Comparison of ENCODE assay signal across 8 mouse cellular contexts in genomic region chr4:143211584-143212340, GRCm38 (mm10). TPM values are rescaled to one million over a fixed set of nuclear protein-coding genes. Genes with fewer than 3 reads are reported as not detected.
DNase-seq lines count a peak whose midpoint lies in the region; ATAC-seq and TF ChIP-seq lines count a peak whose summit lies in the region.

No protein-coding gene starts in this region.

- DNase-seq in adrenal gland, postnatal 10 days = peak; percentile 32
- peak; percentile 45 for DNase-seq in embryonic facial prominence, embryonic 11.5 days (ENCODE audit: low spot score)
- peak; percentile 9 for DNase-seq in kidney, postnatal 0 days (ENCODE audit: low spot score)
- no peak for DNase-seq in liver, embryonic 14.5 days (ENCODE audit: low read depth in 3 of 3, low spot score in 3 of 3)
- no peak for DNase-seq in yolk sac, embryonic 10.5 days (ENCODE audit: low spot score)

- peak overlapping the region; percentile 95 for H3K9ac ChIP-seq in embryonic facial prominence, embryonic 11.5 days (replicated peaks; ENCODE audit: low read length)
- peak overlapping the region; percentile 95 for H3K9ac ChIP-seq in heart, embryonic 13.5 days
- H3K9ac ChIP-seq in kidney, postnatal 0 days (ENCODE audit: low read depth, low read length) = peak overlapping the region; percentile 77
- H3K9ac ChIP-seq in liver, embryonic 14.5 days (replicated peaks) = peak overlapping the region; percentile 62
- peak overlapping the region; percentile 95 for H3K9ac ChIP-seq in neural tube, embryonic 12.5 days

- peak overlapping the region; percentile 72 for H3K27ac ChIP-seq in embryonic facial prominence, embryonic 11.5 days (replicated peaks; ENCODE audit: low read depth, low read length)
- H3K27ac ChIP-seq in heart, embryonic 13.5 days (replicated peaks) = peak overlapping the region; percentile 63
- H3K27ac ChIP-seq in kidney, postnatal 0 days = peak overlapping the region; percentile 73
- H3K27ac ChIP-seq in liver, embryonic 14.5 days = no peak overlapping the region
- peak overlapping the region; percentile 90 for H3K27ac ChIP-seq in neural tube, embryonic 12.5 days

- H3K4me1 ChIP-seq in E14TG2a.4 (replicated peaks; ENCODE audit: low read depth, low read length) = peaks cover 15% of the 10 kb centered on the region
- no peaks in the 10 kb centered on the region for H3K4me1 ChIP-seq in embryonic facial prominence, embryonic 11.5 days (ENCODE audit: control insufficient read depth, insufficient read depth, low read length)
- peaks cover 12% of the 10 kb centered on the region for H3K4me1 ChIP-seq in heart, embryonic 13.5 days
- 0 out of 2 replicates have a peak, but pooled peaks cover 9% of the 10 kb centered on the region for H3K4me1 ChIP-seq in kidney, postnatal 0 days (replicated peaks; ENCODE audit: insufficient read depth, low read length)
- H3K4me1 ChIP-seq in liver, embryonic 14.5 days (replicated peaks; ENCODE audit: control insufficient read depth in 2 of 2, insufficient read depth in 2 of 2, low read length in 1 of 2) = peaks cover 4 to 11% of the 10 kb centered on the region in 2 experiments; a peak in 3 of 4 replicates
- peaks cover 21% of the 10 kb centered on the region for H3K4me1 ChIP-seq in neural tube, embryonic 12.5 days

- TF ChIP-seq CTCF in E14TG2a.4 (conservative IDR thresholded peaks at IDR 0.05; ENCODE audit: low read length) = no peak
- no peak for TF ChIP-seq CTCF in kidney, postnatal 0 days (IDR thresholded peaks at IDR 0.05; ENCODE audit: low read depth)
- TF ChIP-seq CTCF in liver, embryonic 14.5 days (IDR thresholded peaks at IDR 0.05; ENCODE audit: low read depth) = no peak

- H3K4me3 ChIP-seq in E14TG2a.4 (replicated peaks; ENCODE audit: low read length) = peak overlapping the region; percentile 85
- H3K4me3 ChIP-seq in embryonic facial prominence, embryonic 11.5 days (ENCODE audit: low read depth, low read length) = peak overlapping the region; percentile 83
- peak overlapping the region; percentile 88 for H3K4me3 ChIP-seq in heart, embryonic 13.5 days
- peak overlapping the region; percentile 78 for H3K4me3 ChIP-seq in kidney, postnatal 0 days (replicated peaks; ENCODE audit: low read depth, low read length)
- peak overlapping the region; percentile 62 to 95 for H3K4me3 ChIP-seq in liver, embryonic 14.5 days (ENCODE audit: insufficient read depth in 1 of 2, low read depth in 2 of 2, low read length in 2 of 2)
- peak overlapping the region; percentile 81 for H3K4me3 ChIP-seq in neural tube, embryonic 12.5 days

- WGBS in embryonic facial prominence, embryonic 11.5 days = 9% methylated on average over 43 of the region's 43 CpGs
- WGBS in heart, embryonic 13.5 days = 9% methylated on average over 43 of the region's 43 CpGs
- 5% methylated on average over 43 of the region's 43 CpGs for WGBS in kidney, postnatal 0 days
- WGBS in liver, embryonic 14.5 days (ENCODE audit: insufficient replicate concordance) = 3% methylated on average over 42 of the region's 43 CpGs
- WGBS in neural tube, embryonic 12.5 days = 8% methylated on average over 43 of the region's 43 CpGs

- peaks cover 21% of the 10 kb centered on the region for H3K27me3 ChIP-seq in E14TG2a.4 (ENCODE audit: insufficient read depth, low read length)
- H3K27me3 ChIP-seq in embryonic facial prominence, embryonic 11.5 days (ENCODE audit: control insufficient read depth, insufficient read depth, low read length) = no peaks in the 10 kb centered on the region
- no peaks in the 10 kb centered on the region; the same call in 1 of the 2 replicates for H3K27me3 ChIP-seq in heart, embryonic 13.5 days (replicated peaks)
- H3K27me3 ChIP-seq in kidney, postnatal 0 days (ENCODE audit: insufficient read depth, low read length) = no peaks in the 10 kb centered on the region
- no peaks in the 10 kb centered on the region for H3K27me3 ChIP-seq in liver, embryonic 14.5 days (ENCODE audit: control insufficient read depth, insufficient read depth, low read length)
- no peaks in the 10 kb centered on the region for H3K27me3 ChIP-seq in neural tube, embryonic 12.5 days (replicated peaks)

- no peak for TF ChIP-seq EP300 in liver, embryonic 14.5 days (IDR thresholded peaks at IDR 0.05; ENCODE audit: low read depth)

- no peaks in the 10 kb centered on the region for H3K9me3 ChIP-seq in E14TG2a.4 (ENCODE audit: low read length)
- H3K9me3 ChIP-seq in embryonic facial prominence, embryonic 11.5 days (replicated peaks; ENCODE audit: control insufficient read depth, low read length) = no peaks in the 10 kb centered on the region
- no peaks in the 10 kb centered on the region for H3K9me3 ChIP-seq in heart, embryonic 13.5 days
- no peaks in the 10 kb centered on the region for H3K9me3 ChIP-seq in kidney, postnatal 0 days (replicated peaks; ENCODE audit: low read length)
- H3K9me3 ChIP-seq in liver, embryonic 14.5 days (ENCODE audit: control insufficient read depth, low read length) = no peaks in the 10 kb centered on the region
- no peaks in the 10 kb centered on the region for H3K9me3 ChIP-seq in neural tube, embryonic 12.5 days

- 0 out of 2 replicates have a peak, but pooled peaks cover 2% of the 10 kb centered on the region for H3K36me3 ChIP-seq in E14TG2a.4 (ENCODE audit: insufficient read depth, low read length)
- H3K36me3 ChIP-seq in embryonic facial prominence, embryonic 11.5 days (replicated peaks; ENCODE audit: control insufficient read depth, insufficient read depth, low read depth, low read length) = no peaks in the 10 kb centered on the region
- no peaks in the 10 kb centered on the region for H3K36me3 ChIP-seq in heart, embryonic 13.5 days
- no peaks in the 10 kb centered on the region for H3K36me3 ChIP-seq in kidney, postnatal 0 days (ENCODE audit: insufficient read depth, low read length)
- H3K36me3 ChIP-seq in liver, embryonic 14.5 days (replicated peaks; ENCODE audit: control insufficient read depth, insufficient read depth, low read depth) = no peaks in the 10 kb centered on the region
- no peaks in the 10 kb centered on the region for H3K36me3 ChIP-seq in neural tube, embryonic 12.5 days

- peak; percentile 78 for ATAC-seq in embryonic facial prominence, embryonic 11.5 days (replicated peaks; ENCODE audit: insufficient number of reproducible peaks, low FRiP score, low TSS enrichment, low read depth)
- ATAC-seq in heart, embryonic 13.5 days (ENCODE audit: extremely low read depth, insufficient number of reproducible peaks, low FRiP score, low TSS enrichment) = no peak
- ATAC-seq in kidney, postnatal 0 days (replicated peaks; ENCODE audit: low FRiP score, low read depth) = peak; percentile 25
- ATAC-seq in liver, embryonic 14.5 days (ENCODE audit: insufficient read depth) = peak; percentile 71
- peak; percentile 74 for ATAC-seq in neural tube, embryonic 12.5 days (ENCODE audit: low FRiP score, low read depth)

- H3K4me2 ChIP-seq in embryonic facial prominence, embryonic 11.5 days (ENCODE audit: low read depth, low read length) = peak overlapping the region; percentile 72
- peak overlapping the region; percentile 79 for H3K4me2 ChIP-seq in heart, embryonic 13.5 days
- H3K4me2 ChIP-seq in kidney, postnatal 0 days (ENCODE audit: low read length) = peak overlapping the region; percentile 90
- H3K4me2 ChIP-seq in liver, embryonic 14.5 days (ENCODE audit: low read depth) = peak overlapping the region; percentile 85
- peak overlapping the region; percentile 80 for H3K4me2 ChIP-seq in neural tube, embryonic 12.5 days (replicated peaks)

RNA-seq across cellular contexts. Expression of gene Prdm2, which starts 1.0 kb away (rescaled TPM):
- total RNA-seq in adrenal gland, postnatal 10 days (2021) = 10 to 100 TPM; 21.2 to 23.4 TPM
- polyA plus RNA-seq in embryonic facial prominence, embryonic 11.5 days (2014; fragmentation: Nextera tagmentation; extraction: Ambion mirVana) = 11.5 and 13.2 TPM in 2 replicates
- polyA plus RNA-seq in heart, embryonic 13.5 days (2015; fragmentation: Nextera tagmentation; extraction: Ambion mirVana) = 7.0 and 7.5 TPM in 2 replicates
- polyA plus RNA-seq in kidney, postnatal 0 days (2015; fragmentation: Nextera tagmentation; extraction: Ambion mirVana) = 8.0 and 8.6 TPM in 2 replicates
- 3.3 and 3.6 TPM in 2 replicates for polyA plus RNA-seq in liver, embryonic 14.5 days (2012; rRNA removed)
- polyA plus RNA-seq in liver, embryonic 14.5 days (2014; fragmentation: Nextera tagmentation; extraction: Ambion mirVana) = 2.7 TPM in 2 replicates
- polyA plus RNA-seq in neural tube, embryonic 12.5 days (2016; fragmentation: Nextera tagmentation; extraction: Ambion mirVana) = 19.0 and 20.0 TPM in 2 replicates

Comparison
In these comparisons a context has a peak if more than half of its experiments do, and no peak if none do; other contexts are left out.
1. DNase-seq: peak in adrenal gland, postnatal 10 days (single experiment), embryonic facial prominence, embryonic 11.5 days (single experiment) and kidney, postnatal 0 days (single experiment); none in liver, embryonic 14.5 days (0 of 3) and yolk sac, embryonic 10.5 days (single experiment).
2. Peak in every context shown above with its lines, with median percentiles within 50 percentile points of each other: H3K4me3 ChIP-seq, H3K4me2 ChIP-seq and H3K9ac ChIP-seq.